Mouse (Mus musculus) small intestine, adult 2 months (tissue): ENCODE measurements around the gene Adcy10.

Source experiments
- CTCF ChIP-seq: fragments of 200-500 bp; IDR thresholded peaks from 2 replicates; pipeline ENCODE4 v1.5.1; 2012; ENCODE audit warnings: low read depth, mild to moderate bottlenecking, control low read depth, inconsistent platforms, low read length, moderate library complexity, mixed read lengths; ENCODE audit not compliant: insufficient replicate concordance, insufficient read length; ENCODE audit errors: extremely low read depth
- POLR2A ChIP-seq: fragments of 200-500 bp; IDR thresholded peaks from 2 replicates; pipeline ENCODE4 v1.6.1; 2012; ENCODE audit warnings: low read depth, mild to moderate bottlenecking, control low read depth, inconsistent platforms, low read length, moderate library complexity

DNA sequence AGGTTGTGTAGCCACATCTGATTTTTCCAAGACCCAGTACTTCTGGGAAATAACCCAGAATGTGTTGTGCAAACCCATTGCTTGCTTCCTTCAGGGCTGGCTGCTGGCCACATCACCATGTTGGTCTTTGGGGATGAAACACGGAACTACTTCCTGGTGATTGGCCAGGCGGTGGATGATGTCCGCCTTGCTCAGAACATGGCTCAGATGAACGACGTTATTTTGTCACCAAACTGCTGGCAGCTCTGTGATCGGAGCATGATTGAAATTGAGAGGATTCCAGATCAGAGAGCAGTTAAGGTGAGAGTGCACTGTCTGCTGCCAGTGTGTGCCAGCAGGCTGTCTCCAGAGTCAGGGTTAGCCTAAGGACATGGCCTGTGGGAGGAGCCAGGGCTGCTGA lies 25.2 kb downstream of the Adcy10 start:
- TF ChIP-seq POLR2A = no peak
- no peak for TF ChIP-seq CTCF
